Mouse (Mus musculus): ENCODE results near the gene Kat14. TPM values are rescaled to one million over a fixed set of nuclear protein-coding genes. Genes with fewer than 3 reads are reported as not detected.
"Not testable (repeated sequence)": the region's sequence is repeated elsewhere in the genome, so short reads cannot be mapped to it uniquely, and the experiment has no call there.

The Kat14 gene
- polyA plus RNA-seq, 1 experiment from 2014 or later = 29.6 TPM

GRCm38 (mm10) chr2:144338149-144338548 lies 30.6 kb upstream of the Kat14 start:
- WGBS = 84% methylated on average over 6 of the region's 6 CpGs
- H3K4me2 ChIP-seq; ATAC-seq (ENCODE audit: low FRiP score); H3K4me3 ChIP-seq; H3K9me3 ChIP-seq; H3K27ac ChIP-seq; H3K9ac ChIP-seq; H3K36me3 ChIP-seq; H3K4me1 ChIP-seq (replicated peaks): not testable (repeated sequence)
- H3K27me3 ChIP-seq = peaks cover 37% of the 10 kb centered on the region

- Histone ChIP-seq H3K36me3 (no peaks in the 10 kb centered on the region), H3K4me2 (no peak overlapping the region), H3K9ac (no peak overlapping the region), H3K4me3 (no peak overlapping the region), H3K27me3 (no peaks in the 10 kb centered on the region; the same call in 1 of the 2 replicates), H3K4me1 (replicated peaks) (no peaks in the 10 kb centered on the region), H3K27ac (no peak overlapping the region), H3K9me3 (no peaks in the 10 kb centered on the region)
- no peak for ATAC-seq (ENCODE audit: low FRiP score)
- 85% methylated on average over 4 of the region's 4 CpGs for WGBS
These were observed 25.6 kb upstream of the Kat14 start for GRCm38 (mm10) chr2:144343158-144343557.

DNA sequence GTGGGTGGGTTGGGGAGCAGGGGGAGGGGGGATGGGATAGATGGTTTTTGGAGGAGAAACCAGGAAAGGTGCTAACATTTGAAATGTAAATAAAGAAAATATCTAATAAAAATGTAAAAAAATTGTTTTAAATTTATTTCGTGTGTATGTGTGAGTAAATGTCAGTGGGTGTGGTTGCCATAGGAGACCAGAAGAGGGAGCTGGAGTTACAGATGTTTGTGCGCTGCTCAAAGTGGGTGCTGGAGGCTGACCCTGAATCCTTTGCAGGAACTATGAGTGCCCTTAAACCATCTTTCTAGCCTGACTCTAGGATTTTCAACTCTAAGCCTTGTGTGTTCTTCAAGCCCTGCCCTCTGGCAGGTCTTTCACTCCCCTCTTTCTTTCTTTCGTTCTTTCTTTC lies 20.3 kb upstream of the Kat14 start:
- Histone ChIP-seq H3K9ac (no peak overlapping the region), H3K27me3 (no peaks in the 10 kb centered on the region), H3K4me3 (no peak overlapping the region), H3K9me3 (no peaks in the 10 kb centered on the region), H3K4me2 (no peak overlapping the region), H3K36me3 (no peaks in the 10 kb centered on the region), H3K4me1 (replicated peaks) (no peaks in the 10 kb centered on the region), H3K27ac (no peak overlapping the region)
- WGBS = 73% methylated on average over 3 of the region's 3 CpGs
- ATAC-seq (ENCODE audit: low FRiP score) = no peak

GRCm38 (mm10) chr2:144352843-144353242 lies 15.9 kb upstream of the Kat14 start:
- ATAC-seq (ENCODE audit: low FRiP score) = no peak
- Histone ChIP-seq H3K4me3 (no peak overlapping the region), H3K9me3 (no peaks in the 10 kb centered on the region), H3K27me3 (no peaks in the 10 kb centered on the region), H3K4me2 (no peak overlapping the region), H3K9ac (no peak overlapping the region), H3K4me1 (replicated peaks) (no peaks in the 10 kb centered on the region), H3K36me3 (no peaks in the 10 kb centered on the region), H3K27ac (no peak overlapping the region)
- 88% methylated on average over 11 of the region's 11 CpGs for WGBS

DNA sequence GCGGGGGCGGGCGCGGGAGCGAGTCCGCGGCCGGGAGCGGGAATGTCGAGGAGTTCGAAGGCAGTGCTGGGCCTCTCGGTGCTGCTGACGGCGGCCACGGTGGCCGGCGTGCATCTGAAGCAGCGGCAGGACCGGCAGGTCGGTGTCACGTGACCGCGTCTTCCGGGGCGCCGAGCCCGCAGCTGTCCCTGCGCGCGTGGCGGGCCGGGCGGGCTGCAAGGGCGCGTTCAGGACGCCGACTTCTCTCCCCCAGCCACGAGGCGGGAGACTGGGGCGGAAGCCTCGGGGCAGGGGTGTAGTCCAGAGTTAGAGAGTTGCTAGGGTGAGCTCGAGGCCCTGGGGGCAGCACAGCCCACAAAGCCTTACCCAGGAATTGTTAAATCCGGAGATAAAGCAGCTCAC lies 238 bp downstream of the Kat14 start:
- peaks cover 11% of the 10 kb centered on the region for H3K36me3 ChIP-seq
- H3K4me2 ChIP-seq = peak overlapping the region; percentile 71
- WGBS = under 1% methylated on average over 43 of the region's 43 CpGs
- peak; percentile 92 for ATAC-seq (ENCODE audit: low FRiP score)
- H3K27me3 ChIP-seq = no peaks in the 10 kb centered on the region
- peaks cover 15% of the 10 kb centered on the region for H3K4me1 ChIP-seq (replicated peaks)
- peak overlapping the region; percentile 95 for H3K27ac ChIP-seq
- H3K9me3 ChIP-seq = no peaks in the 10 kb centered on the region
- H3K9ac ChIP-seq = peak overlapping the region; percentile 86
- H3K4me3 ChIP-seq = peak overlapping the region; percentile 87

- Histone ChIP-seq H3K9ac (peak overlapping the region; percentile 86), H3K36me3 (peaks cover 16% of the 10 kb centered on the region), H3K27me3 (no peaks in the 10 kb centered on the region), H3K9me3 (no peaks in the 10 kb centered on the region), H3K4me1 (replicated peaks) (peaks cover 15% of the 10 kb centered on the region), H3K4me2 (peak overlapping the region; percentile 71), H3K27ac (peak overlapping the region; percentile 95), H3K4me3 (peak overlapping the region; percentile 87)
- WGBS = 1% methylated on average over 12 of the region's 12 CpGs
- ATAC-seq (ENCODE audit: low FRiP score) = peak; percentile 43; the same call in 1 of the 2 replicates
These were observed 728 bp downstream of the Kat14 start for GRCm38 (mm10) chr2:144369511-144369910.

DNA sequence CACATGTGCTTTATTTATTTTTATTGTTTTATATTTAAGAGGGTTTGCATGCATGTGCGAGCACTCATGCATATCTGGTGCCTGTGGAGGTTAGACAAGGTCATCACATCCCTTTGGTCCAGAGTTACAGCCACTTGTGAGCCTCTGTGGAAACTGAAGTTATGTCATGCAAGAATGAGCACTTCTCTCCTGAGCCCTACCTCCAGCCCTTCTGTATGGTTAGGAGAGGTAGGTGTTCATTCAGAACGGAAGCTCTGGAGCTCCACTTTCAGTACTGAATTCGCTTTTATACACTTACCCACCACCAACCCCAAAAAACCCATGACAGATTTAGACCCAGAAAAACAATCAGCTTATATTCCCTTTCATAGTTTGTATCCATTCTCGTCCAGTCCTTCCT lies 2.8 kb downstream of the Kat14 start:
- Histone ChIP-seq H3K36me3 (peaks cover 30% of the 10 kb centered on the region), H3K9ac (no peak overlapping the region), H3K9me3 (no peaks in the 10 kb centered on the region), H3K27ac (no peak overlapping the region), H3K4me2 (no peak overlapping the region), H3K27me3 (no peaks in the 10 kb centered on the region), H3K4me1 (replicated peaks) (peaks cover 15% of the 10 kb centered on the region), H3K4me3 (no peak overlapping the region)
- no peak for ATAC-seq (ENCODE audit: low FRiP score)
- WGBS = 89% methylated on average over 4 of the region's 4 CpGs

- H3K4me2 ChIP-seq = no peak overlapping the region
- H3K27ac ChIP-seq = no peak overlapping the region
- peaks cover 43% of the 10 kb centered on the region for H3K36me3 ChIP-seq
- no peak overlapping the region for H3K4me3 ChIP-seq
- no peaks in the 10 kb centered on the region for H3K27me3 ChIP-seq
- WGBS = 92% methylated on average over 9 of the region's 9 CpGs
- no peaks in the 10 kb centered on the region for H3K9me3 ChIP-seq
- ATAC-seq (ENCODE audit: low FRiP score) = no peak
- no peak overlapping the region for H3K9ac ChIP-seq
- H3K4me1 ChIP-seq (replicated peaks) = peaks cover 15% of the 10 kb centered on the region
These were observed 4.3 kb downstream of the Kat14 start for GRCm38 (mm10) chr2:144373063-144373462.

- Histone ChIP-seq H3K4me1 (replicated peaks) (peaks cover 9% of the 10 kb centered on the region), H3K4me3 (no peak overlapping the region), H3K27me3 (no peaks in the 10 kb centered on the region), H3K27ac (no peak overlapping the region), H3K9ac (no peak overlapping the region), H3K4me2 (no peak overlapping the region), H3K36me3 (peaks cover 63% of the 10 kb centered on the region), H3K9me3 (no peaks in the 10 kb centered on the region)
- WGBS = 93% methylated on average over 10 of the region's 10 CpGs
- no peak for ATAC-seq (ENCODE audit: low FRiP score)
These were observed 6.4 kb downstream of the Kat14 start for GRCm38 (mm10) chr2:144375063-144375703.

- WGBS = 84% methylated on average over 3 of the region's 3 CpGs
These were observed 12.5 kb downstream of the Kat14 start for GRCm38 (mm10) chr2:144381293-144381692.

GRCm38 (mm10) chr2:144381741-144382140 lies 13.0 kb downstream of the Kat14 start:
- no peaks in the 10 kb centered on the region for H3K27me3 ChIP-seq

More at GRCm38 (mm10) chr2:144381293-144381692, 12.5 kb downstream of the Kat14 start:
- Histone ChIP-seq H3K4me2 (no peak overlapping the region), H3K27me3 (no peaks in the 10 kb centered on the region), H3K9me3 (no peaks in the 10 kb centered on the region), H3K36me3 (peaks cover 82% of the 10 kb centered on the region), H3K27ac (no peak overlapping the region), H3K4me3 (no peak overlapping the region), H3K4me1 (replicated peaks) (no peaks in the 10 kb centered on the region), H3K9ac (no peak overlapping the region)
- ATAC-seq (ENCODE audit: low FRiP score) = no peak

DNA sequence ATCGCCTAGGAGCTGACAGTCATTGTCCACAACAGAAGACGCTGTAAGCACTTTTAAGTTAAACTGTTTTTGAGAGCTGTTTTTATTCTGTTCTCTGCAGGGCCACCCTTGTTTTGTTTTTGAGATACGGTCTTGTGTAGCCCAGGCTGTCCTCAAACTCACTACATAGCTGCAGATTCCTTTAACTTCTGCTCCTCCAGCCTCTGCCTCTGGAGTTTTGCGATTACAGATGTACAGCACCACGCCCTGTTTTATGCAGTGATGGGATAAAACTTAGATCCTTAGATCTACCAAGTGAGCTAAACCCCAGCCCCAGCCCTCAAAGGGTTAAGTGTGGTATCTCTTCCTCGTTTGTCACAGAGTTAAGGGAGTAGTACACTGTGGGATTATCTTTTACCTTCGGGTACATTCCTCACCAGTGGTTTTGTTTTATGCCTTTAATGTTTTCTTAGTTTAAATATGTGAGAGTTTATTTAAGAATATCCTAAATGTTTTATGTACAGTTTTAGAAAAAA lies 13.9 kb downstream of the Kat14 start:
- Histone ChIP-seq H3K4me3 (no peak overlapping the region), H3K9ac (no peak overlapping the region), H3K9me3 (no peaks in the 10 kb centered on the region), H3K36me3 (peaks cover 75% of the 10 kb centered on the region), H3K27ac (no peak overlapping the region), H3K4me1 (replicated peaks) (no peaks in the 10 kb centered on the region), H3K27me3 (no peaks in the 10 kb centered on the region), H3K4me2 (no peak overlapping the region)
- no peak for ATAC-seq (ENCODE audit: low FRiP score)
- WGBS = 86% methylated on average over 7 of the region's 7 CpGs

More at GRCm38 (mm10) chr2:144381741-144382140, 13.0 kb downstream of the Kat14 start:
- H3K36me3 ChIP-seq = peaks cover 82% of the 10 kb centered on the region
- H3K4me1 ChIP-seq (replicated peaks) = no peaks in the 10 kb centered on the region
- no peak overlapping the region for H3K4me3 ChIP-seq
- no peaks in the 10 kb centered on the region for H3K9me3 ChIP-seq
- ATAC-seq (ENCODE audit: low FRiP score) = no peak
- no peak overlapping the region for H3K9ac ChIP-seq
- H3K27ac ChIP-seq = no peak overlapping the region
- H3K4me2 ChIP-seq = no peak overlapping the region
- 94% methylated on average over 4 of the region's 4 CpGs for WGBS

GRCm38 (mm10) chr2:144386296-144386695 lies 17.5 kb downstream of the Kat14 start:
- peaks cover 72% of the 10 kb centered on the region for H3K36me3 ChIP-seq
- no peaks in the 10 kb centered on the region for H3K9me3 ChIP-seq
- no peak overlapping the region for H3K27ac ChIP-seq
- no peaks in the 10 kb centered on the region for H3K27me3 ChIP-seq
- H3K4me1 ChIP-seq (replicated peaks) = no peaks in the 10 kb centered on the region
- H3K4me3 ChIP-seq = no peak overlapping the region
- WGBS = 83% methylated on average over 2 of the region's 2 CpGs
- H3K4me2 ChIP-seq = no peak overlapping the region
- no peak for ATAC-seq (ENCODE audit: low FRiP score)
- H3K9ac ChIP-seq = no peak overlapping the region

Measured in hindbrain, embryonic 13.5 days (tissue).